Mouse (Mus musculus) stomach, embryonic 14.5 days (tissue): Measurements from ENCODE around the gene Armcx1. TPM values are rescaled to one million over a fixed set of nuclear protein-coding genes. Genes with fewer than 3 reads are reported as not detected.
"Not testable (repeated sequence)": the region's sequence is repeated elsewhere in the genome, so short reads cannot be mapped to it uniquely, and the experiment has no call there.

Experiments used
- ATAC-seq: fragments of 200-750 bp; cut with Nextera tagmentation; 2 replicates; pipeline ENCODE4 v1.8.0; 2017; ENCODE audit warnings: low read depth, moderate TSS enrichment; ENCODE audit not compliant: insufficient number of reproducible peaks, insufficient read depth, low FRiP score
- H3K27ac ChIP-seq: fragments of 300-500 bp; sonication (generic); 2 replicates; pipeline ENCODE4 v1.5.1; 2014; ENCODE audit warnings: mild to moderate bottlenecking, low read length, moderate library complexity, mixed read lengths
- H3K27me3 ChIP-seq: fragments of 300-500 bp; sonication (generic); 2 replicates; pipeline ENCODE4 v1.6.1; 2014; ENCODE audit warnings: low read length, control low read depth, mixed read lengths; ENCODE audit not compliant: control insufficient read depth, insufficient read depth
- H3K36me3 ChIP-seq: fragments of 300-500 bp; sonication (generic); 2 replicates; pipeline ENCODE4 v1.6.1; 2014; ENCODE audit warnings: mild to moderate bottlenecking, control low read depth, low read length, moderate library complexity, mixed read lengths; ENCODE audit not compliant: control insufficient read depth, insufficient read depth
- H3K4me1 ChIP-seq: fragments of 300-500 bp; sonication (generic); 2 replicates; pipeline ENCODE4 v1.6.1; 2014; ENCODE audit warnings: low read length, control low read depth, mixed read lengths; ENCODE audit not compliant: control insufficient read depth, insufficient read depth
- H3K4me2 ChIP-seq: fragments of 300-500 bp; sonication (generic); replicated peaks from 2 replicates; pipeline ENCODE4 v1.6.1; 2014; ENCODE audit warnings: low read depth, low read length, control low read depth
- H3K4me3 ChIP-seq: fragments of 300-500 bp; sonication (generic); 2 replicates; pipeline ENCODE4 v1.5.1; 2014; ENCODE audit warnings: low read depth, low read length, control low read depth
- H3K9ac ChIP-seq: fragments of 300-500 bp; sonication (generic); replicated peaks from 2 replicates; pipeline ENCODE4 v1.6.1; 2014; ENCODE audit warnings: low read depth, mild to moderate bottlenecking, control low read depth, low read length, moderate library complexity, mixed read lengths
- H3K9me3 ChIP-seq: fragments of 300-500 bp; sonication (generic); 2 replicates; pipeline ENCODE4 v1.6.1; 2016; ENCODE audit warnings: low read depth, low read length, control low read depth; ENCODE audit not compliant: control insufficient read depth
- WGBS: fragments of 180-500 bp; shearing (Covaris S2); extraction: QIAGEN DNeasy Blood & Tissue Kit; methylation state at CpG from one replicate; pipeline ENCODE4 v1.1.7; 2014; 5-methylcytosine and 5-hydroxymethylcytosine counted together
- polyA plus RNA-seq: library from polyadenylated mRNA; unstranded; fragments of >200 nt; fragmentation: Nextera tagmentation; extraction: Ambion mirVana; gene quantifications from 2 replicates; pipeline ENCODE4 v1.2.1, GENCODE M21; 2014

Armcx1 gene
- polyA plus RNA-seq, 1 experiment from 2014 or later, result 52.0 TPM

- H3K36me3 ChIP-seq, result no peaks in the 10 kb centered on the region
- H3K4me3 ChIP-seq, result peak within 1 kb of the TSS; percentile 47
- peak; percentile 90 for ATAC-seq
- WGBS, result 17% methylated on average over 36 of the region's 36 CpGs
- no peaks in the 10 kb centered on the region for H3K9me3 ChIP-seq
- no peaks in the 10 kb centered on the region for H3K27me3 ChIP-seq
- H3K27ac ChIP-seq, result peak within 1 kb of the TSS; percentile 71; the same call in 1 of the 2 replicates
- H3K4me1 ChIP-seq, result 0 out of 2 replicates have a peak, but pooled peaks cover 3% of the 10 kb centered on the region
- H3K9ac ChIP-seq, result peak within 1 kb of the TSS; percentile 42
- H3K4me2 ChIP-seq, result peak within 1 kb of the TSS; percentile 45
Observed at GRCm38 (mm10) chrX:134750764-134751592, 33.2 kb downstream of the Armcx1 start, which contains the start of gene Armcx6. Gene Armcx6, minus strand, starts transcription at chrX:134751417.

GRCm38 (mm10) chrX:134751910-134752309 is 34.1 kb downstream of the Armcx1 start:
- 51% methylated on average over 2 of the region's 2 CpGs for WGBS

GRCm38 (mm10) chrX:134752584-134752983 is 34.8 kb downstream of the Armcx1 start:
- Histone ChIP-seq H3K27me3 (no peaks in the 10 kb centered on the region), H3K4me2 (no peak overlapping the region), H3K9ac (no peak overlapping the region), H3K27ac (peak overlapping the region; percentile 44), H3K4me1 (0 out of 2 replicates have a peak, but pooled peaks cover 3% of the 10 kb centered on the region), H3K36me3 (no peaks in the 10 kb centered on the region), H3K9me3 (no peaks in the 10 kb centered on the region), H3K4me3 (no peak overlapping the region)
- 31% methylated on average over 4 of the region's 4 CpGs for WGBS
- no peak for ATAC-seq

More at GRCm38 (mm10) chrX:134751910-134752309, 34.1 kb downstream of the Armcx1 start:
- ATAC-seq, result no peak
- Histone ChIP-seq H3K4me3 (no peak overlapping the region), H3K27ac (no peak overlapping the region), H3K9ac (no peak overlapping the region), H3K9me3 (no peaks in the 10 kb centered on the region), H3K36me3 (no peaks in the 10 kb centered on the region), H3K27me3 (no peaks in the 10 kb centered on the region), H3K4me2 (no peak overlapping the region), H3K4me1 (0 out of 2 replicates have a peak, but pooled peaks cover 3% of the 10 kb centered on the region)

GRCm38 (mm10) chrX:134756434-134757292 is 38.9 kb downstream of the Armcx1 start, which contains the start of gene Armcx3:
Gene Armcx3, plus strand, starts transcription at chrX:134756595.
- H3K4me1 ChIP-seq, result no peaks in the 10 kb centered on the region
- ATAC-seq, result peak; percentile 92
- peak within 1 kb of the TSS; percentile 55 for H3K9ac ChIP-seq
- H3K9me3 ChIP-seq, result no peaks in the 10 kb centered on the region
- H3K27ac ChIP-seq, result peak within 1 kb of the TSS; percentile 85
- no peaks in the 10 kb centered on the region for H3K36me3 ChIP-seq
- 25% methylated on average over 45 of the region's 46 CpGs for WGBS
- H3K27me3 ChIP-seq, result no peaks in the 10 kb centered on the region
- peak within 1 kb of the TSS; percentile 52 for H3K4me3 ChIP-seq
- H3K4me2 ChIP-seq, result peak within 1 kb of the TSS; percentile 42

- Histone ChIP-seq H3K27me3 (no peaks in the 10 kb centered on the region), H3K36me3 (no peaks in the 10 kb centered on the region), H3K9me3 (no peaks in the 10 kb centered on the region), H3K4me1 (no peaks in the 10 kb centered on the region), H3K4me3 (peak overlapping the region; percentile 52), H3K4me2 (peak overlapping the region; percentile 42), H3K9ac (peak overlapping the region; percentile 55), H3K27ac (no peak overlapping the region; the same call in 1 of the 2 replicates)
- ATAC-seq, result no peak
- WGBS, result 32% methylated on average over 11 of the region's 13 CpGs
Observed at GRCm38 (mm10) chrX:134757293-134757995, 39.7 kb downstream of the Armcx1 start.

GRCm38 (mm10) chrX:134763428-134764198 is 45.9 kb downstream of the Armcx1 start:
- H3K4me1 ChIP-seq, H3K36me3 ChIP-seq, H3K4me3 ChIP-seq, H3K9me3 ChIP-seq, H3K27ac ChIP-seq, H3K9ac ChIP-seq, H3K4me2 ChIP-seq, H3K27me3 ChIP-seq: not testable (repeated sequence)
- ATAC-seq, result peak; percentile 37; the same call in 1 of the 2 replicates
- WGBS, result 33% methylated on average over 4 of the region's 4 CpGs
